Mouse (Mus musculus) testis, adult 2 months (tissue): Measurements from ENCODE around the gene St6galnac3. TPM values are rescaled to one million over a fixed set of nuclear protein-coding genes. Genes with fewer than 3 reads are reported as not detected.

ENCODE experiments used
- H3K27ac ChIP-seq: fragments of 200-500 bp; 2 replicates; pipeline ENCODE4 v1.5.1; 2012; ENCODE audit warnings: low read depth, low read length; ENCODE audit not compliant: control insufficient read depth, insufficient read depth
- H3K27me3 ChIP-seq: fragments of 200-500 bp; 2 replicates; pipeline ENCODE4 v1.6.1; 2012; ENCODE audit warnings: mild to moderate bottlenecking, low read length, moderate library complexity; ENCODE audit not compliant: control insufficient read depth, insufficient read depth
- H3K36me3 ChIP-seq: fragments of 200-500 bp; 2 replicates; pipeline ENCODE4 v1.6.1; 2012; ENCODE audit warnings: mild to moderate bottlenecking, low read length; ENCODE audit not compliant: control insufficient read depth, insufficient read depth
- H3K4me1 ChIP-seq: fragments of 200-500 bp; 2 replicates; pipeline ENCODE4 v1.6.1; 2012; ENCODE audit warnings: low read length; ENCODE audit not compliant: control insufficient read depth, insufficient read depth
- H3K4me3 ChIP-seq: fragments of 200-500 bp; 2 replicates; pipeline ENCODE4 v1.5.1; 2012; ENCODE audit warnings: low read depth, mild to moderate bottlenecking, low read length, moderate library complexity, mixed read lengths; ENCODE audit not compliant: control insufficient read depth
- CTCF ChIP-seq: fragments of 200-500 bp; IDR thresholded peaks from 2 replicates; pipeline ENCODE4 v1.5.1; 2012; ENCODE audit warnings: low read depth, mild to moderate bottlenecking, inconsistent platforms, low read length, moderate library complexity; ENCODE audit not compliant: control insufficient read depth, insufficient read depth, insufficient replicate concordance
- POLR2A ChIP-seq: fragments of 200-500 bp; IDR thresholded peaks from 2 replicates; pipeline ENCODE4 v1.6.1; 2012; ENCODE audit warnings: low read depth, mild to moderate bottlenecking, inconsistent platforms, low read length, moderate library complexity; ENCODE audit not compliant: control insufficient read depth
- polyA plus RNA-seq: library from polyadenylated mRNA; depleted of rRNA; stranded (reverse); fragments of >200 nt; gene quantifications from 2 replicates; pipeline ENCODE4 v1.2.3, GENCODE M21; 2012

Gene St6galnac3
- polyA plus RNA-seq, 1 experiment = 2.2 TPM

DNA sequence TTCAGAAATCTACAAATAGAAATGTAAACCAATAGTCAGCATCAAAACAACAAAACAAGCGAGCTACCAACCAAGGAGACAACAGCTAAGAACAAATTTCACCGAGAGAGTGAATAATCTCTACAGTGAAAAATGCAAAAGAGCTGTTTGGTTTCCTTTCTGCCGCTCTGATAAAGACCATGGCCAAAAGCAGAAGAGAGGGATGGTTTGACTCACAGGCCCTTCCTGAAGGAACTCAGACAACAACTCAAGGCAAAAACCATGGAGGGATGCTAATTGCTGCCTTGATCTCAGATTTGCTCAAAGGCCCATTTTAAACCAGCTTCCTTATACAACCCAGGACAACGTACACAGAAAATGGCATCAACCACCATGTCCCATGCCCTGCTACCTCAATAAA, 437.4 kb downstream of the St6galnac3 start:
- no peak for TF ChIP-seq POLR2A
- no peak for TF ChIP-seq CTCF

DNA sequence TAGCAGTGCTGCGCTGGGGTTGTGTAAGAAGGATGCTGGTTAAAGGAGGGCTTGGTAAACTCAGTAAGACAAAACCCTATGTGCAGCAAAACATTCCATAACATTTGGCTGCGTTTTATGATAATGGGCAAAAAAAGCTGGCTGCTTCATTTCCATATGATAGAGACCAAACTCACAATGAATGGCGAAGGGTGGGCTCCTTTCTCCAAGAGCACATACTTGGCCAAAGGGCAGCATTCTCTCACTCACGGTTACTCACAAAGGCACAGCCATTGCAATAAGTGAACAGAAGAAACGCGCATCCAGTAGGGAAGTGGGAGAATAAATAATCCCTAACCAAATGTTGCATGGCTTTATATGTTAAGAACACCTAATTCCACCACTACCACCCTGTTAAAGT, 437.9 kb downstream of the St6galnac3 start:
- Histone ChIP-seq H3K4me1 (no peaks in the 10 kb centered on the region), H3K36me3 (no peaks in the 10 kb centered on the region), H3K27me3 (no peaks in the 10 kb centered on the region), H3K4me3 (no peak overlapping the region), H3K27ac (no peak overlapping the region)
- TF ChIP-seq CTCF = no peak
- no peak for TF ChIP-seq POLR2A

More for the DNA sequence above, 437.4 kb downstream of the St6galnac3 start:
- Histone ChIP-seq H3K36me3 (no peaks in the 10 kb centered on the region), H3K4me3 (no peak overlapping the region), H3K27me3 (no peaks in the 10 kb centered on the region), H3K27ac (no peak overlapping the region), H3K4me1 (no peaks in the 10 kb centered on the region)

DNA sequence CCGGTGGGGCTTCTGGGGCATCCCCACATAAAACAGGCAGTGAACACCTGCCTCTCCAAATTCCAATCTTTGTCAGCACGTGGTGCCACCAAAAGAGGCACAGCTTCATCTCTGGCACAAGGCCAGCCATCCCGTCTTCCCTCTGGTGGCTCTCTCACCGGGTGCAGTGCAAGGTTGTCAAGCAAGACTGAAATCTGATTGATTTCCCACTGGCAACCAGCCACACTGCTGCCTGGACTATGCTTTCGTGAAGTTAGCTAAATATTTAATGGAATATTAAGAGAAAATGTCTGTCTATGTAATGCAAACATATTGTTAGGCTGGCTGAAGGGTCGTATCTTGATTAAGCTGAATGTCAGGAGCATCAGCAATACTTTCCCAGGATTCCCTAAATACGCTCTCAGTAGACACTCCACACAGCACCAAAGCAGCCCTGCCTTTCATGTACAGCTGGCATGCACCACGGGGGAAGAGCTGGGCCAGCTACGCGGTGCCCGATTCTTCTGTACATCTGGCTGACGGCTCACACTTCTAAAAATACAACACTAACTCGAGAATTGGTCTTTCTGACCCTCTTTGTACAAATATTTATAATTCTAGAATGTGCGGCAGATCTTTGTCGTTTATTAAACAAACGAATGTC, 442.7 kb downstream of the St6galnac3 start:
- Histone ChIP-seq H3K4me3 (no peak overlapping the region), H3K36me3 (no peaks in the 10 kb centered on the region), H3K4me1 (no peaks in the 10 kb centered on the region), H3K27me3 (no peaks in the 10 kb centered on the region), H3K27ac (no peak overlapping the region)
- TF ChIP-seq POLR2A (no peak), CTCF (no peak)

DNA sequence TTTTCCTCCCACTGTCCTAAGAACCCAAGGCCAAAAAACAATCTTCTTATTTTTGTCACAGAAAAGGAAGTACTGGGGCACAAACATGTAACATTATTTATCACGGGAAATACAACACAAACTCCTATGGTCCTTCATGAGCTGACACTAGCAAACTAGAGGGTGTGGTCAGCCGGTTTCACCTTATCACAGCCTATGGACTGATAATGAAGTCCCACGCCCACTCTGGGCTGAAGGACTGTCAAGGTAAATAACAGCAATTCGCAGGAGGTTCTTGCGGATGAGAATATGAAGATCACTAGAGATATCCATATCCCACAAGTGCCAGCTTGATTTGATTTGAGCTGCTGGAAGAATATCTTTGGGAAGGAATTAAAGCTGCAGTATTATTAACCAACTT, 446.7 kb downstream of the St6galnac3 start:
- Histone ChIP-seq H3K36me3 (no peaks in the 10 kb centered on the region), H3K27me3 (no peaks in the 10 kb centered on the region), H3K27ac (no peak overlapping the region), H3K4me1 (no peaks in the 10 kb centered on the region), H3K4me3 (no peak overlapping the region)
- TF ChIP-seq CTCF (no peak), POLR2A (no peak)

DNA sequence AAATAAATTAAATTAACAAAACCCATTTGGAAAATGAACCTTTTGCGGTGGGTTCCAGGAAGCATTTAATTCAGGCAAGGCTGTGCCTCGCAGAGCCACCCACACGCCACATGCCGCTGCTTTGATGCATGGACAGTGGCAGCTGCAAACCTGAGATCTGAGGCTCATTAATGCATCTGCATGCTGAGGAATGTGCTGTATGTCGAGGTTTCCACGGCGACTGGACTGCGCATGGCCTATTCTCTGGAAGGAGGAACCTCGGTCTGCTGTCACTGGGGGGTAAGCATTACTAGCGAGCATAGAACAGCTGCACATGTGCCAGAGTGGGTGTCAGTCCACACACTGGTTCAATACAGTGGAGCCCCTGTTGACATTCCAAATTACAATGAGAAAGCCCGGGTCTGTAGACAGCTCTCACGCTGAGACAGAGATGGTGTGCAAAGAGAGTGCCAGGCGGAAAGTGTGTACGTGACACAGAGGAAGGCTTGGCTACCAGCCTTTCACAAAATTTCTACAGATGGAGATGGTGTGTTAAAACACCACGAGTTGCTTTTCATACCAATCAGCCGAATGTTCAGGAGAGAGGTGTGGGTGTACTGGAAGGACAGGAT, 447.5 kb downstream of the St6galnac3 start:
- H3K36me3 ChIP-seq = no peaks in the 10 kb centered on the region
- no peaks in the 10 kb centered on the region for H3K27me3 ChIP-seq
- no peaks in the 10 kb centered on the region for H3K4me1 ChIP-seq
- no peak overlapping the region for H3K27ac ChIP-seq
- TF ChIP-seq CTCF = no peak
- no peak overlapping the region for H3K4me3 ChIP-seq

DNA sequence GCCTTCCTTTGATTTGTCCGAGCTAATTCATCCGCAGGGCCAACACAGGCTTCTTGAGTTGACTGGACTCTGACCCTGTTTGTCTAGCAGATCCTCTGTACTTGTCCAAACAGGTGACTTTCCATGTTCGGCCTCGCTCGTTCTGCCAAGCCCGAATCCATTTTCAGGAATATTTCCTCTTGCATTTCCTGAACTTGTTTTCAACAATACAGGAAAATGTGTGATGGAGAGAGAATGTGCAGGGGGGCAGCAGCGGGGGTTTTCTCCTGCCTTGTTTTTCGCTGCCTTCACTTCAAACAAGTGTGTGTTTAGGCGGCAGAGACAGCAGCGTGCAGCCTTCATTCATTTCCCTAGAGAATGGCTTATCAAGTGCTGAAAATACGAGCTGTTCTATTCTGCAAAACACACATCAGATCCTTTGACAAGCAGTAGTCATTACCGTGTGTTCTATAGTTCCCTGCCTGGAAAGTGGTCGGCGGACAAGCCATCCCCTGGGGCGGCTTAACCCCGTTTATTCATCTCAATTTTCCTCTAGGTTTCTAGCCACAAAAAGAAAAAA, 448.1 kb downstream of the St6galnac3 start:
- no peaks in the 10 kb centered on the region for H3K36me3 ChIP-seq
- H3K27me3 ChIP-seq = no peaks in the 10 kb centered on the region
- no peaks in the 10 kb centered on the region for H3K4me1 ChIP-seq
- H3K27ac ChIP-seq = no peak overlapping the region
- no peak overlapping the region for H3K4me3 ChIP-seq
- TF ChIP-seq CTCF = no peak
- no peak for TF ChIP-seq POLR2A

DNA sequence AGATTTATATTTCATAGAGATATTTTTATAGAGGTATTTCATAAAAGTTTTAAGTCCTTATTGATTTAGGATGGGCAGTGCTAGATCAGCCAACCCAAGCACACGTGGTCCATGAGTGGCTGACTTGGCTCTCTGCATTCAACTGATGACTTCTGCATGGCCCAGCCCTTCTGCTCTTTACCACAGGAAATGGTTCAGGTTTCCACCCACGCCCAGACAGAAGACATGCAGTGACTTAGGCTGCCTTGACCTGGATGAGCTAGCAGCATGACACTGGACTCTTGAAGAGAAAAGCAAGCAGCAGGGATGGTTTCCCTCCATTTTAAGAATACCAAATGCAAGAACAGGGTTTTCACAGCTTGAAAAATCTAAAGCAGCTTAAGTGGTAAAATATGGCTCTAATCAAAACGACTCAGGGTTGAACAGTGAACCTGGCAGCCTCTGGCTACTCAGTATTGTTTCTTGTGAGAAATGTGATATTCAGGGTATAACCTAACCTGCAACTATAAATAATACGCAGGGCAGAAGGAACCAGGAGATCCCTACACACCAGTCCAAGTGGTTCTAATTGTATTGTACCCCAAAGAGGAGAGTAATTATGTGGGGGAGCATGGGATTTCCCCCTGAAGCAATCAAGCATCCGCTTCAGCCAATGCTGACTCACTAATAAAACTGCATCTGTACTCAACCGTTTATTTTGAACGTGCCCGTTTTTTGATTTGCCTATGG, 448.7 kb downstream of the St6galnac3 start:
- no peak overlapping the region for H3K4me3 ChIP-seq
- H3K36me3 ChIP-seq = no peaks in the 10 kb centered on the region
- H3K4me1 ChIP-seq = no peaks in the 10 kb centered on the region
- no peak overlapping the region for H3K27ac ChIP-seq
- no peaks in the 10 kb centered on the region for H3K27me3 ChIP-seq
- TF ChIP-seq POLR2A (no peak), CTCF (no peak)
